Mouse (Mus musculus) stomach, embryonic 16.5 days (tissue): ENCODE results near the gene Ccdc172. TPM values are rescaled to one million over a fixed set of nuclear protein-coding genes. Genes with fewer than 3 reads are reported as not detected.

ENCODE experiments used
- ATAC-seq: fragments of 200-750 bp; cut with Nextera tagmentation; 2 replicates; pipeline ENCODE4 v1.8.0; 2017; ENCODE audit warnings: moderate number of reproducible peaks, moderate TSS enrichment; ENCODE audit not compliant: insufficient read depth, low FRiP score
- H3K27ac ChIP-seq: fragments of 300-500 bp; sonication (generic); 2 replicates; pipeline ENCODE4 v1.5.1; 2014; ENCODE audit warnings: low read length
- H3K27me3 ChIP-seq: fragments of 300-500 bp; sonication (generic); 2 replicates; pipeline ENCODE4 v1.6.1; 2014; ENCODE audit warnings: low read length, control low read depth, mixed read lengths; ENCODE audit not compliant: control insufficient read depth, insufficient read depth
- H3K36me3 ChIP-seq: fragments of 300-500 bp; sonication (generic); 2 replicates; pipeline ENCODE4 v1.6.1; 2014; ENCODE audit warnings: low read length; ENCODE audit not compliant: control insufficient read depth, insufficient read depth
- H3K4me1 ChIP-seq: fragments of 300-500 bp; sonication (generic); 2 replicates; pipeline ENCODE4 v1.6.1; 2014; ENCODE audit warnings: low read length, control low read depth, mixed read lengths; ENCODE audit not compliant: control insufficient read depth, insufficient read depth
- H3K4me2 ChIP-seq: fragments of 300-500 bp; sonication (generic); 2 replicates; pipeline ENCODE4 v1.6.1; 2014; ENCODE audit warnings: low read depth, low read length, mixed read lengths
- H3K4me3 ChIP-seq: fragments of 300-500 bp; sonication (generic); replicated peaks from 2 replicates; pipeline ENCODE4 v1.5.1; 2014; ENCODE audit warnings: mild to moderate bottlenecking, low read length
- H3K9ac ChIP-seq: fragments of 300-500 bp; sonication (generic); 2 replicates; pipeline ENCODE4 v1.6.1; 2014; ENCODE audit warnings: low read length
- H3K9me3 ChIP-seq: fragments of 300-500 bp; sonication (generic); replicated peaks from 2 replicates; pipeline ENCODE4 v1.6.1; 2016; ENCODE audit warnings: low read length, control low read depth; ENCODE audit not compliant: control insufficient read depth
- WGBS: fragments of 180-500 bp; shearing (Covaris S2); extraction: QIAGEN DNeasy Blood & Tissue Kit; methylation state at CpG from one replicate; pipeline ENCODE4 v1.1.7; 2014; 5-methylcytosine and 5-hydroxymethylcytosine counted together
- polyA plus RNA-seq: library from polyadenylated mRNA; unstranded; fragments of >200 nt; fragmentation: Nextera tagmentation; extraction: Ambion mirVana; gene quantifications from 2 replicates; pipeline ENCODE4 v1.2.1, GENCODE M21; 2015

The Ccdc172 gene
- not detected in 2 replicates for polyA plus RNA-seq

DNA sequence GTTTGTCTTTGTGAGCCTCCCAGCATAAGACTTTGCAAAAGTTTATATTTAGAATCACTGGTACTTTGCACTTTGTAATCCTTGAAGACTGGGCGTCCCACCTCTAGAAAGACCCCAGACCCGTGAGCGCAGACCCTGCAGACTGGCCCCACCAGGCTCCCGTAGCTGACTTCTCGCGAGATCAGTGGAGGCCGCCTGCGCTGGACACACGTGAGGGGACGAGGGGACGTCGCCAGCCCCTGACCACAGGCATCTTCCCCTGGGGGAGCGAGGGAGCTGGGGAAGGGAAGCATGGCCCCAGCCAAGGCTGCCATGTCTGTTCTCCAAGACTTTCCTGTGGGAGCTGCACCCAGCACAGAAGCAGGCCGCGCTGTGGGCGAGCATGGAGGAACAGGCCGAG is at the start of gene Ccdc172:
Gene Ccdc172, plus strand, starts transcription at position 176 of the 400 bp plus-strand sequence.
- no peak within 1 kb of the TSS for H3K4me2 ChIP-seq
- no peak for ATAC-seq
- no peaks in the 10 kb centered on the region for H3K36me3 ChIP-seq
- no peaks in the 10 kb centered on the region for H3K9me3 ChIP-seq
- H3K27ac ChIP-seq = no peak within 1 kb of the TSS
- H3K27me3 ChIP-seq = no peaks in the 10 kb centered on the region
- H3K4me1 ChIP-seq = no peaks in the 10 kb centered on the region
- no peak within 1 kb of the TSS for H3K4me3 ChIP-seq
- 94% methylated on average over 17 of the region's 17 CpGs for WGBS
- H3K9ac ChIP-seq = no peak within 1 kb of the TSS

DNA sequence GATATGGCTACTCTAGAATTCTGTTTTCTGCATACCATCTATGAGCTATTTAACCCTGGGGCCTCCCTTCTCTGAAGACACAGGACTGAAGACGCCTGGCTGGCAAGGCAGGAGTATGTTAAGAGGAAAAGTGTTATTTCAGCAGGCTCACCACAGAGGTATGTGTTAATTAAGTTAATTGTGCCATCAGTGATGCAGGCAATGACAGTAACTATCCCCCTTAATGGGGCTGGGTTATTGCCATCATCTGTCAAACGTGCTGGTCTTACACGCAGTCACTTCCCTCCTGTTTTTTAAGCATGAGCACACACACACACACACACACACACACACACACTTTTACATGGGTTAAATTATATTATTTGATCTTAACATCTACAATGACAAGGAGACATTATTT is 48.0 kb upstream of the Ccdc172 start:
- Histone ChIP-seq H3K4me2 (no peak overlapping the region), H3K27me3 (no peaks in the 10 kb centered on the region), H3K4me1 (no peaks in the 10 kb centered on the region), H3K4me3 (no peak overlapping the region), H3K36me3 (no peaks in the 10 kb centered on the region), H3K27ac (no peak overlapping the region), H3K9ac (no peak overlapping the region), H3K9me3 (no peaks in the 10 kb centered on the region; the same call in 1 of the 2 replicates)
- WGBS = 76% methylated on average over 3 of the region's 3 CpGs
- ATAC-seq = no peak

DNA sequence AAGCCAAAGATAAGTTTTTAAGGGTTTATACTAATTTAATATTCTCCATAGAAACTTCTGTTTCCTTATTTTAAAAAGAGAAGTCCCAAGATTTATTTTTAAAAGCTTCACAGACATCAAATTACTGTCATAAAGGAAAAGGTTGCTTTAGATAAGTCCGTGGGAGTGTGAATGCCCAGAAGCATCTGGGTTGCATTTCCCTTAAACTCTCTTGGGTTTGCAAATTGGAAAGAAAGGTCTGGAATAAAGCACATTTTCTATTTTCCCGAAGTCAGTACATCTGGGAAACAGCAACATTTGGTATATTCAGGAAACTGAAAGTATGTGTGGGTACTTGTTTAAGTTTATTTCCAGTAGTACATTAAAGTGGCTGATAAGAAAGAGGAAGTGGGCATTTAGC is 43.5 kb upstream of the Ccdc172 start:
- H3K27ac ChIP-seq = no peak overlapping the region
- H3K9ac ChIP-seq = no peak overlapping the region
- ATAC-seq = no peak
- no peak overlapping the region for H3K4me3 ChIP-seq
- no peaks in the 10 kb centered on the region for H3K36me3 ChIP-seq
- no peaks in the 10 kb centered on the region; the same call in 1 of the 2 replicates for H3K9me3 ChIP-seq
- H3K27me3 ChIP-seq = no peaks in the 10 kb centered on the region
- H3K4me2 ChIP-seq = no peak overlapping the region
- H3K4me1 ChIP-seq = no peaks in the 10 kb centered on the region
- 44% methylated on average over 2 of the region's 2 CpGs for WGBS

DNA sequence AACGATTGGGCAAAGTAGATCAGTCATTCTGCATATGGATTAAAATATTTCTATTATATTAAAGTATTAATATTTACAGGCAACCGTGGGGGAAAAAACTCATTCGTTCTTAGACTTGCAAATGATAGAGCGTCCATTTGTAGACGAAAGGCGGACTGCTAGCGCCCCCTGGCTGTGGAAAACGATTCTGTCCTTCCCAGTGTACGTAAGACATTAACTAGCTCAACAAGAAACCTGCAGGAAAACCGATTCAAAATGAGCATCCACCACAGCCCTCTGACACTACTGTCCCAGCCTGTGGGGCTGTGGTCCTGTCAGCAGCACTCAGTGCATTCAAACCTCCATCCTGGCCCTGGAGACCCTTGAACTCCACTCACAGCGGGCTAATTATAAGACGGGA is 42.4 kb upstream of the Ccdc172 start:
- 17% methylated on average over 12 of the region's 12 CpGs for WGBS
- Histone ChIP-seq H3K9ac (no peak overlapping the region), H3K27ac (no peak overlapping the region), H3K36me3 (no peaks in the 10 kb centered on the region), H3K4me2 (no peak overlapping the region), H3K4me1 (no peaks in the 10 kb centered on the region), H3K4me3 (no peak overlapping the region), H3K27me3 (no peaks in the 10 kb centered on the region), H3K9me3 (no peaks in the 10 kb centered on the region; the same call in 1 of the 2 replicates)
- peak; percentile 53; the same call in 1 of the 2 replicates for ATAC-seq

DNA sequence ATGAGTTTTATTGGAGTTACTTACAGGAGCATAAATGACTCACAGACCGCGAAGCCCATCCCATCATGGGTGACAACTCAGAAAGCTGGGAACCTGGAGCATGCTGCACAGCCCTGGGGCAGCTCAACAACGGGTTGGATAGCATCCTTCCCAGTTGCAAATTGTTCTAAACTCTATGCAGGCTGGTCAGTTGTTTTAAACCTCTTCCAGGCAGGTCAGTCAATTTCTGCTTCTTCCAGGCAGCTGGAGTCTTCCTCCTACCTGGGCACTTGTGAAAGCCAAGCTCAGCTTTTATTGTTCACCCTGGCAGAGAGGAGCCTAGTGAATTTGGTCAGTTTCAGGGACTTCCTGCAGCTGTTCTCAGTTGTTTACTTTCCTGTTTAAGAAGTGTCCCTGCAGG is 37.5 kb upstream of the Ccdc172 start:
- Histone ChIP-seq H3K4me2 (no peak overlapping the region), H3K27me3 (no peaks in the 10 kb centered on the region), H3K9me3 (no peaks in the 10 kb centered on the region; the same call in 1 of the 2 replicates), H3K4me3 (no peak overlapping the region), H3K36me3 (no peaks in the 10 kb centered on the region), H3K9ac (no peak overlapping the region), H3K27ac (no peak overlapping the region), H3K4me1 (no peaks in the 10 kb centered on the region)
- ATAC-seq = no peak
- 91% methylated on average over 3 of the region's 3 CpGs for WGBS

DNA sequence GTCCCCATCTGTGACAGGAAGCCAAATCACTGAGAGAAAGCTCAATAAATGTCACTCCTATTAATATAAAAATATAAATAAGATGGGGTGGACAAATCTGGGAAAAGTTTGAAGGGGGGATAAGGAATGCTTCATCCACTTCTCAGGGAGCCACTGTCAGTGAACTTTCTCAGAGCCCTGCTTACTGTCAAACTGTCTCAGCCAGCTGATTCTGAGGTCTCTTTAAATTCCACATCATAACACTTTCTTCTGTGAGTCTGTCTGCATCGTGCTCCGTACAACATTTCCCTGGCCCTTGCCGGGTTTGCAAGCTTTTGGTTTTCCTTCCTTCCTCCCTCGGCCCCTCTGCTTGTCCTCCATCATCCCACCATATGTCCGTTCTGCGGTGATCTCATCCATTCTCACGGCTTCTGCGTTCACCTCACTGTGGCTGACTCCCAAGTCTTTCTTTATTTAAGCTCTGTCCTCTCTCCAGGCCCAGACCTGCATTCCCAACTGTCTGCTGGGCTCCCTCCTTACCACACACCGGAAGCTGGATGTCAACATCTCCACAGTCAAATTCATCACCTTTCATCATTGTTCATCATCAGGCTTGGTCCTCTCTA is 29.3 kb upstream of the Ccdc172 start:
- WGBS = 40% methylated on average over 9 of the region's 9 CpGs
- peak; percentile 47; the same call in 1 of the 2 replicates for ATAC-seq
- Histone ChIP-seq H3K4me2 (peak overlapping the region; percentile 9; the same call in 1 of the 2 replicates), H3K4me1 (peaks cover 5% of the 10 kb centered on the region), H3K9me3 (0 out of 2 replicates have a peak, but pooled peaks cover 3% of the 10 kb centered on the region), H3K9ac (no peak overlapping the region), H3K4me3 (no peak overlapping the region), H3K36me3 (no peaks in the 10 kb centered on the region), H3K27ac (peak overlapping the region; percentile 71), H3K27me3 (no peaks in the 10 kb centered on the region)

DNA sequence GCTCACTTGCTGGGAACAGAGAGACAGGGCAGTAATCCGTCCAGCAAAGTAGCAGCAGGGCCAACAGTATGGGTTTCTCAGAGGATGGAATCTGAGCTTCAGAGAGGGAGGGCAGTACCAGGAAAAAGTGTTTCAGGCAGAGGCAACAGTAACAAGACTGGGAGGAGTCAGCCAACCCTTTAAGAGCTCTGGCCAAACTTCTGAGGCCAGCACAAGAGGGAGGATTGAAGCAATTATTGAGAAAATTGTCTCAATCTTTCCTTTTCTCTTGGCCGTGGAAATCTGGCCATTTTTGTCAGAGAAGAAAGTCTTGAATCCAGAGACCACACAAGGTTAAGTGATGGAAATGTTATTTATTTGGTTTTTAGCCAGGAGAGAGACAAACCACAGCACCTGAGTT is 25.1 kb upstream of the Ccdc172 start:
- no peaks in the 10 kb centered on the region for H3K36me3 ChIP-seq
- H3K4me2 ChIP-seq = no peak overlapping the region
- WGBS = 39% methylated on average over 2 of the region's 2 CpGs
- H3K4me1 ChIP-seq = peaks cover 5% of the 10 kb centered on the region
- 0 out of 2 replicates have a peak, but pooled peaks cover 3% of the 10 kb centered on the region for H3K9me3 ChIP-seq
- no peaks in the 10 kb centered on the region for H3K27me3 ChIP-seq
- no peak overlapping the region for H3K9ac ChIP-seq
- no peak for ATAC-seq
- H3K27ac ChIP-seq = no peak overlapping the region
- no peak overlapping the region for H3K4me3 ChIP-seq

DNA sequence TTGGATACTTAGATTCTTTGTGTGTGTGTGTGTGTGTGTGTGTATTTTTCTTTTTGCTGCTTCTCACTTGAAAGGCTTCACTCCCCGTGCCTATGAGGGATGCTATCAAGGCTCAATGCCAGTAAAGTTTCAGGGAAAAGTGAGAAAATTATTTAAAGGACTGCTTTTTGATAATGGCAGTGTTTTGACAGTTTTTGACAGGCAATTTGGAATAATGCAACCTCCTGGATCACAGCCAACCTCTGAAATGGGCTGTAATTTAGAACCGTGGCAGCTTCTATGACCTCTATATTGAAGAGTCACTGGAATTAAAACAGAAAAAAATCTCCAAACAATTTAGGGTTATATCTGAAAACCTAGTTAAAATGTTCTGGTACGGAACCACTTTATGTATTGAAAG is 14.7 kb upstream of the Ccdc172 start:
- no peak overlapping the region for H3K27ac ChIP-seq
- no peak for ATAC-seq
- WGBS = 37% methylated on average over 3 of the region's 3 CpGs

DNA sequence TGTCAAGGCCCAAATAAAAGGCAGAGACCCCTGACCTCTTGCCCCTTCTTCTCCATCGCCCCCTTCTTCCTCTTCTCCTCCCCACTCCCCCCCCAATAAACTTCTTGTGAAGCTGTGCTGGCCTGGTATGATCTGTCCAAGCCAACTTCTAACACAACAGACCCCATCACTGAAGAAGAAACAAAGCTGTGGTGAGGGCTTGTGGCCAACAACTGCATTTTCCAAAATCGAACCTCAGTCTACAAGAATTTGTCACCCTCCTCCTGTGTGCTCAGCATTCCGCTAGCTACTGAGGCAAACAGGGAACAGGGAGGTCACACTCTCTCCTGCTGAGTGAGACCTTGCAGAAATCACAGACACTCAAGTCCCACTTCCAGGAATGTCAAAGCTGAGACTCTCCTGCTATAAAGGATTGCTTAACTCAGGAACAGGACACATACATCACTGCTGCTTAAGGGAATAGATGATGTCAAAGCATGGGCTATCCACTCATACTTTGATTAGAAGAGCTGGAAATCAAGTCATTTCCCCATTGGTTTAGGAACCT is 12.3 kb upstream of the Ccdc172 start:
- WGBS = 63% methylated on average over 3 of the region's 3 CpGs
- Histone ChIP-seq H3K36me3 (no peaks in the 10 kb centered on the region), H3K9ac (no peak overlapping the region), H3K27ac (no peak overlapping the region), H3K27me3 (no peaks in the 10 kb centered on the region), H3K4me2 (no peak overlapping the region), H3K4me3 (no peak overlapping the region), H3K4me1 (peaks cover 3% of the 10 kb centered on the region; the same call in 1 of the 2 replicates), H3K9me3 (no peaks in the 10 kb centered on the region)
- ATAC-seq = no peak

More for the DNA sequence above, 14.7 kb upstream of the Ccdc172 start:
- no peaks in the 10 kb centered on the region for H3K27me3 ChIP-seq
- H3K9me3 ChIP-seq = no peaks in the 10 kb centered on the region
- H3K4me2 ChIP-seq = no peak overlapping the region
- H3K4me1 ChIP-seq = peaks cover 3% of the 10 kb centered on the region; the same call in 1 of the 2 replicates
- no peak overlapping the region for H3K9ac ChIP-seq
- H3K36me3 ChIP-seq = no peaks in the 10 kb centered on the region
- no peak overlapping the region for H3K4me3 ChIP-seq
